Mouse (Mus musculus) frontal cortex, postnatal 10 days (tissue): ENCODE results near the gene Tpm4.
"Not testable (repeated sequence)": the region's sequence is repeated elsewhere in the genome, so short reads cannot be mapped to it uniquely, and the experiment has no call there.

Experiments
- DNase-seq, 2 experiments: peaks; one replicate each; pipeline ENCODE4 v3.0.0; 2022; ENCODE audit warnings: low spot score in 2 of 2, mixed read lengths in 1 of 2

Gene Tpm4

DNA sequence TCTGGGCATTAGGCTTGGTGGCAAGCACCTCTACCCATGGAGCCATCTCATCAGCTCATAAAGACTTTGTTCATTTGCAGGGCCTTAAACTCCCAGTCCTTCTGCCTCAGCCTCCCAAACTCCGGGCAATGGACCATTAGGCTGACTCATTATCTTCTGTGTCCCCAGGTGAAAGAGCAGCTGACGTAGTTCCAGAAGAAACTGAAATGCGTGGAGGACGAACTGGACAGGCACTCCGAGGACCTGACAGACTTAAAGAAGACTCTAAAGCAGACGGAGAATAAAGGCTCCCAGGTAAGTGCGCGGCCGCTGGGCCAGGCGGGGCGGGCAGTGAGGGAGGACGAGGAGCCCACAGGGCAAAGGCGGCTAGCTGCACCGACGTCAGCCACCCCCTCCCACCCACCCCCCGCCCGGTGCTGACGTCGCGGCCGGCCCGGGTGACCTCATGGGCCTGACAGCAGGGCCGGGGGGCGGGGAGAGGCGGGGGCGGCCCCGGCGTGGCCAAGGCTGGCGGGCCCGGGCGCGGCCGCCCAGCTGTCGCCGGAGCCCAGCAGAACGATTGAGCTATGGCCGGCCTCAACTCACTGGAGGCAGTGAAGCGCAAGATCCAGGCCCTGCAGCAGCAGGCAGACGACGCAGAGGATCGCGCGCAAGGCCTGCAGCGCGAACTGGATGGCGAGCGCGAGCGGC, at the start of gene Tpm4:
Tpm4 (plus strand) TSS at position 220 of the 690 bp plus-strand sequence.
- peak in 1 of 2 experiments; percentile 47 for DNase-seq

DNA sequence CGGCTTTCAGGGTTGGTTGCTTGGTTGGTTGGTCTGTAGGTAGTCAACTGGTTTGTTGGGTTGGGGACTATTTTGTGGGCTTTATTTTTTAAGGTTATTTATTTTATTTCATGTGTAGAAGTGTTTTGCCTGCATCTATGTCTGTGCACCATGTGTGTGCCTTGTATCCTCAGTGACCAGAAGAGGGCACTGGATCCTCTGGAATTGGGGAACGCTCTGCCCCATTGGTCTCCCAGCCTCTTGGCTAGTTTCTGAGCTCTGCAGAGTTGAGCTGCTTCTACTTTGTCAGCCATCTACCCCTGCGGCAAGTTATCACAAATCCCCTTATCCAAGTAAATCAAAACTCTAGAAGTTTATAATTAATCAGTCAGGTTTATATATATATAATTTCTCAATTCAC, 47.2 kb upstream of the Tpm4 start:
- DNase-seq, result not testable (repeated sequence)

GRCm38 (mm10) chr8:72096721-72097120, 38.1 kb upstream of the Tpm4 start:
- DNase-seq, result not testable (repeated sequence)

- peak; percentile 9 to 22 for DNase-seq
Measured at GRCm38 (mm10) chr8:72099377-72100103, 35.2 kb upstream of the Tpm4 start.

GRCm38 (mm10) chr8:72105165-72105564, 29.6 kb upstream of the Tpm4 start:
- no peak for DNase-seq

DNA sequence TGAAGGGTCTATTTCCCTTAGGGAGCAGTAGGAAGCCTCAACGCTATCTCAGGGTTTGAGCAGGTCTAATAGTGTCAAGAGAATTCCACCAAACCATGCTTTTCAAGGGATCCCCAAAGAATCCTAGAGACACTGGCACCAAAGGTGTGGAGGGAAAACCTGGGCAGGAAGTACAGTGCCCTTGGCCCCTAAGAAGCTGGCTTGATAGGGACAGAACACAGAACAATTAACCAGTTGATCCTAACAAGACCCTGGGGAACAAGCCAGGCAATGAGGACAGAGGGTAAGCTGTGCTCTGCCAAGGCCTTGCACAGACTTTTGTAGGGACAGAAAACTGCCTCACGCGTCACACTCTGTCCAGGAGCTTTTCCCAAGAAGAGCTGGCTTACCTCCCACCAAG, 28.0 kb upstream of the Tpm4 start, which contains the start of gene Olfr374:
Olfr374 (plus strand) TSS at position 301 of the 400 bp plus-strand sequence.
- DNase-seq, result no peak

GRCm38 (mm10) chr8:72110876-72111275, 23.9 kb upstream of the Tpm4 start:
- no peak for DNase-seq

- DNase-seq, result no peak
Measured at GRCm38 (mm10) chr8:72112486-72112885, 22.3 kb upstream of the Tpm4 start.

GRCm38 (mm10) chr8:72115202-72115601, 19.6 kb upstream of the Tpm4 start:
- no peak for DNase-seq

GRCm38 (mm10) chr8:72118616-72119015, 16.2 kb upstream of the Tpm4 start:
- no peak for DNase-seq

- DNase-seq, result not testable (repeated sequence)
Measured at GRCm38 (mm10) chr8:72121486-72121885, 13.3 kb upstream of the Tpm4 start.

DNA sequence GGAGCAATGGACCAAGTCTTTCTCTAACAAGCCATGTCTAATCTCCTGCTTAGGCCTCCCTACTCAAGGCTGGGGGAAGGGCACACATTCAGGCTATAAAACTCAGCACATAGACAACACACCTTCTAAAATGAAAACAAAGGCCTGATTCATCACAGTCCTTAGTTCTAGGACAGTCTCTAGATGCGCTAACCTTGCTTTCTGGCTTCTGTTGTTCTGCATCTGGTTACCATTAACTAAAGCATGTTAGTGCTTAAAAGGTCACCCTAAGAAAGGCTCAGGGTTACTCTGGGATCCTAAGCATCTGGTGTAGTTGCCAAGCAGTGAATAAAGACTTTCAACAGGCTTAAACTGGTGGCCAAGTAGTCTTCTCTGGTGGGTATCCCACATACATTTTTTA, 12.8 kb upstream of the Tpm4 start:
- no peak for DNase-seq

- no peak for DNase-seq
Measured at GRCm38 (mm10) chr8:72127834-72128233, 6.9 kb upstream of the Tpm4 start.

DNA sequence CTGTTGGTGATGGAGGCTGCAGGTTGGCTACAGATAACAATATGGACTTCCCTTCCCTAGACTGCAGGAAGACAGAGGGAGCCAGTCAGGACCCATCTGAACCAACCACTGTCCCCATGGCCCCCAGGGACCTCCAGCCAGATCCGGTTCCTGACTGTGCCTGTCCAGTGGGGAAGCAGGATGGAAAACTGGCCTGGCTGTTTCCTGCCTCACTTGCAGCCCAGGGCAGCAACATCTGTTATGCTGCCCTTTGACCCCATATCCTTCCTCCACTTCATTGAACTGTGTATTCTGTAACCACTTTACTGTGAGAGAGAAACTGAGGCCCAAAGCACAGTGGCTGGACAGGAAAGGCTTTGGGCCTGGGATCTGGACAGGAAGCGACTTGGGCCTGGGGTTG, 3.5 kb upstream of the Tpm4 start:
- no peak for DNase-seq

- no peak for DNase-seq
Measured at GRCm38 (mm10) chr8:72131901-72132300, 2.9 kb upstream of the Tpm4 start.

DNA sequence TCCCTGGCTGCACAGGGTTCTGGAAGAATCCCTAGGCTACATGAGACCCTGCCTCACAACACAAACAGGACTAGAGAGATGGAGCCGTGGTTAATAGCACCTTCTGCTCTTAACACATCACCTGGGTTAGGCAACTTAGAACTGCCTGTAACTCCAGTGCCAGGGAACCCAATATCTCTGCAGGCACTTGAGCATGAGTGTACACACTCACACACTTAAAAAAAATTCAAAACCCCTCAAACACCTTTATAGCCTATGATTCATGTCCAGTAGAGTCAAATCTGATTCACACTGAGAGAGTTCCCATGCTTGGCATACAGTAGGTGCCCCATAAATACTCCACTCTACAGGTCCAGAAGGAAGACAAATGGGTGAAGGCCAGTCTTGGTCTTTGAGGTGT, 2.4 kb upstream of the Tpm4 start:
- DNase-seq, result no peak

GRCm38 (mm10) chr8:72132891-72133290, 1.9 kb upstream of the Tpm4 start:
- DNase-seq, result no peak

GRCm38 (mm10) chr8:72133507-72133906, 1.3 kb upstream of the Tpm4 start:
- DNase-seq, result no peak

DNA sequence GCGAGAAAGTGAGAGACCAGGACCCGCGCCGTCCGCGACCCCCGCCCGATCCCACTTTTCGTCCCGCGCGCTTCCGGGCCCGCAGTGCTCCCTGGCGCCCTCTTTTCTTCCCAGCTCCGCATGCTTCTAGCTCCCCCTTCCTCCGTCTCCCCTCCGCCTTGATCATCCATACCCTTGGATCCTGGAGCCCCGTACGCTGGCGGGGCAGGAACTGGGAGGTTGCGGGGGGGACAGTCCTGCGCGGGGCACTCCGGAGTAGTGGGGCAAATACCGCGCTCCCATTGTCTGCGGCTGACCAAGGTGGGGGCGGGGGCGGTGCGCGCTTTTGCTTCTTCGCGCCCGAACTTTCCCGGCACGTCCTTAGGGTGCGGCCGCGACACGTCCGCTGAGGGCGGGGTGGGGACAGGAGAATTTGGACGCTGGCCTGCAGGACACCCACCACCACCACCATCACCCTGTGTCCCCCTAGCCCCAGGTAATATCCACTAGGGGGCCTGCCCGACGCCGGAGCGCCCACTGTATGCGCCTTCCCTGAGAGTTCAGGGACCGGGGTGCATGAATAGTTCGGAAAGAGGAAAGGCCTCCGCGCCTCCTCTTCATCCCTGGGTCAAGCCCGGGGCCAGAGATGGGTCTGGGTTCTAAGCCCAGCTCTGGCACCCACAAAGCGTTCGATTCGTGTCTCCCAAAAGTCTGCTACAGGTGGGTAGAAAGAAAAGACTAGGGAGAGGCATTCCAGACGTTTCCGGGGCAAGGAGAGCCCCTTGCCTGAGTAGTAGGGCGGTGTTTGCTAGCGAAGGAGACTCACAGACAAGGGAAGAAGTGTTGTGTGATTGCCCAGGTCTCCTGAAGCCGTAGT, 899 bp downstream of the Tpm4 start:
- peak in 1 of 2 experiments; percentile 18 for DNase-seq

- peak; percentile 29 to 48 for DNase-seq
Measured at GRCm38 (mm10) chr8:72136302-72136978, 1.7 kb downstream of the Tpm4 start.

- DNase-seq, result no peak
Measured at GRCm38 (mm10) chr8:72137431-72137830, 2.7 kb downstream of the Tpm4 start.

DNA sequence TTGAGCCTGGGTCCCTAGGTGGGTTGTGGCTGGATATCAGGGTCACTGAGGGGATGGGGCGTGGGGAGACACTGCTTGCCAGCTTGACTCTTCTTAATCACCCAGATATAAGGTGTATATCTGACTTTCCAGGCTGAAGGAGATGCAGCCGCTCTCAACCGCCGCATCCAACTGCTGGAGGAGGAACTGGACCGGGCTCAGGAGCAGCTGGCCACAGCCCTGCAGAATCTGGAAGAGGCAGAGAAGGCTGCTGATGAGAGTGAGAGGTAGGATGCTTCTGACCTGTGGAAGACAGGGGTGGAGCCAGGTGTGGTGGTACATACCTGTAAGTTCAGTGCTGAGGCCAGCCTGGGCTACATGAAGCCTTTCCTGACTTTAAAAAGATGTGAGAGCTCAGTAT, 3.7 kb downstream of the Tpm4 start:
- no peak for DNase-seq
